Mouse (Mus musculus) G1E (cell line): ENCODE data around the gene Asic1.

Experiments
- CTCF ChIP-seq: IDR thresholded peaks from 2 replicates; pipeline ENCODE4 v1.5.1; 2012; ENCODE audit warnings: low read depth, low read length, inconsistent platforms, mixed read lengths
- GATA1 ChIP-seq: IDR thresholded peaks from 2 replicates; pipeline ENCODE4 v1.6.1; 2012; ENCODE audit warnings: borderline replicate concordance, low read length, inconsistent platforms, mixed read lengths
- GATA2 ChIP-seq: IDR thresholded peaks from 2 replicates; pipeline ENCODE4 v1.6.1; 2012; ENCODE audit warnings: low read depth, low read length, inconsistent platforms, borderline replicate concordance
- TAL1 ChIP-seq: conservative IDR thresholded peaks from 2 replicates; pipeline ENCODE4 v1.6.1; 2012; ENCODE audit warnings: low read depth, low read length, inconsistent platforms, mixed read lengths

DNA sequence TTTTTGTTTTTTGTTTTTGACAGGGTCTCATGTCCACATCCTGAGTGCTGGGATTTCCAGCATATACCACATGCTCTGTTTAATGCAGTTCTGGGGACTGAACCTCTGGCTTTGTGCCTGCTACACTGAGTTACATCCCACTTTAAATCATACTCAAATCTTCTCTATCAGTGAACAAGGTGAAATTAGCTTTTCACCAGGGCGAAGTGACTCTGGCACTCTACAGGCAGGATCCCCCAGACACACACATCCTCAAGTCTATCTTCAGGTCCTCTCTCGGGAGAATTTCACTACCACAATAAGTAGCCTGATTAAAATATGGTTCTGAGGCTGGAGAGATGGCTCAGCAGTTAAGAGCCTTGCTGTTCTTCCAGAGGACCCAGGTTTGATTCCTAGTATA lies 56.4 kb downstream of the Asic1 start:
- no peak for TF ChIP-seq GATA1
- TF ChIP-seq CTCF = no peak
- TF ChIP-seq GATA2 = no peak
- no peak for TF ChIP-seq TAL1
